Mouse (Mus musculus) myocyte (in vitro differentiated cells): ENCODE results near the gene Entpd8.

ENCODE experiments used
- E2F4 ChIP-seq: IDR thresholded peaks from one replicate; pipeline ENCODE4 v1.6.1; 2011; ENCODE audit warnings: mild to moderate bottlenecking, control low read depth, moderate library complexity; ENCODE audit not compliant: insufficient read depth
- POLR2A ChIP-seq: IDR thresholded peaks from one replicate; pipeline ENCODE4 v1.6.1; 2011; ENCODE audit warnings: low read depth, mild to moderate bottlenecking, control low read depth, moderate library complexity; ENCODE audit not compliant: insufficient read length

GRCm38 (mm10) chr2:25131601-25132000, 51.5 kb downstream of the Entpd8 start:
- no peak for TF ChIP-seq POLR2A
- TF ChIP-seq E2F4: no peak
